Mouse (Mus musculus): ENCODE data around the gene 2200002D01Rik. TPM values are rescaled to one million over a fixed set of nuclear protein-coding genes. Genes with fewer than 3 reads are reported as not detected.

2200002D01Rik gene
- total RNA-seq, 2 experiments from 2014 or later, result 0.66 to 1.1 TPM

DNA sequence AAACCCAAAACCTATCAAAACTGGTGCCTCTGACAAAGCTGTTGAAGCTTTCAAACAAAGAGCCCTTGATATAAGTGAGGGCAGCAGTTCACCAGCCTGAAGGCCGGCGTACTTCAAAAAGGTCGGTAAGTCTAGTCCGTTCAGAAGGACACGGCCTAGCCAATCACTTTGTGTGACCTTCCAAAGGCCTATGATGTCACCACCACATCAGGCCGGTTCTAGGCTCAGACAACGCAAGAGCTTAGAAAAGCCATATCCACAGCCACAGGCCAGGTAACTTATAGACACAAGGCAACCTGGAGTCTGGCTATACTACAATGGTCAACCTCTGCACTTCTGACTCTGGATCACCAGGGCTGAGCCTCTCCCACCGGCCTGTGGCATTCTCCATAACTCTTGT lies 31.7 kb upstream of the 2200002D01Rik start:
- DNase-seq (ENCODE audit: low spot score), result no peak

DNA sequence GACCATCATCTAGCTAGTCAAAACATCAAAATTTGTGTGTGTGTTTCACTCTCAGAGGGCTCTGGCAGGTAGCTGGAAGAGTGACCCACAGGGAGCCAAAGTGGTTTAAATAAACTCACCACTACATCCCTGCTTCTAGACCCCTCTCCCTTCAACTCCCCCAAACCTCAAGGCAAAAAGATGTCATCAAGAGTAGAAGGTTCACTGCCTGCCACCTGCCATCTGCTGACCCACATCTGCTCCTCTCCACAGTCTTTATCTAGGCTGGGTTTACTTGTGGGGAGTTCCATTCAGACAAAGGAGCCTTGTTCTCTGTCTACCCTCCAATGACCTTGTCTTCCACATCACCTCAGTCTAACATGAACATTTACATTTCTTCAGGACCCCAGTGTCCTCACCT lies 31.0 kb upstream of the 2200002D01Rik start:
- DNase-seq (ENCODE audit: low spot score), result no peak

DNA sequence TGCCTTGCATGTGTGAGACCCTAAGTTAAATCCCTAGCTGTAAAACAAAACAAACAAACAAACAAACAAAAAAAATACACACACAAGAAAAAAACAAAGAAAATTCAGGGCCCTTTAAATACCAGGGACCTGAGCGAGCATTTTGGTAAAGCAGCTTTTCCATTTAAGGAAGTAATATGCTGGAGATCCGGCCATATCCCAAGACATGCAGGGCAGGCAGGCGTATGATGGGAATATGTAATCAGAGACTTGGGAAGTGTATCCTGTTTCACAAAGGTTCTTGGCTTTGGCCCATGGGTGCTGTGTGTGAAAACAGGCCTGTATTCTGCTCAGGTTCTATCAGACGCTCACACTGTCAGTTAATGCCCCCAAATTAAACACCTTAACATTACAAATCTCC lies 29.2 kb upstream of the 2200002D01Rik start:
- DNase-seq (ENCODE audit: low spot score), result no peak

DNA sequence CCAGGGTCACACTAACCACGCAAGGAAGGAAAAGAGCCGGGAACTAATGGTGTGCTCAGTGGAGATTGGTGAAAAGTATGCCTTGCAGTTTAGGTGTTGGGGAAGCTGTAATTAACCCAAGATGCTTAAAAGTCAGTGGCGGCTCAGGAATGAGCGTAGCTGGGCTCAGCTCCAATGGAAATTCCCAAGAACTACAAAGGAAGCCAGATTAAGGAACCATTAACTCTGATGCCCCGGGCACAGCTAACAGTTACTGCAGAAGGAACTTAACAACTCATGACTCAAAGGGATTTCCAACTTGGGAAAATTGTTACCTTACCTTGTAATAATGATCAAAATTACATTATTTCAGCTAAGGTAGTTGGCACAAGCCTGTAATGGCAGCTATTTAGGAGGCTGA lies 28.4 kb upstream of the 2200002D01Rik start:
- no peak for DNase-seq (ENCODE audit: low spot score)

DNA sequence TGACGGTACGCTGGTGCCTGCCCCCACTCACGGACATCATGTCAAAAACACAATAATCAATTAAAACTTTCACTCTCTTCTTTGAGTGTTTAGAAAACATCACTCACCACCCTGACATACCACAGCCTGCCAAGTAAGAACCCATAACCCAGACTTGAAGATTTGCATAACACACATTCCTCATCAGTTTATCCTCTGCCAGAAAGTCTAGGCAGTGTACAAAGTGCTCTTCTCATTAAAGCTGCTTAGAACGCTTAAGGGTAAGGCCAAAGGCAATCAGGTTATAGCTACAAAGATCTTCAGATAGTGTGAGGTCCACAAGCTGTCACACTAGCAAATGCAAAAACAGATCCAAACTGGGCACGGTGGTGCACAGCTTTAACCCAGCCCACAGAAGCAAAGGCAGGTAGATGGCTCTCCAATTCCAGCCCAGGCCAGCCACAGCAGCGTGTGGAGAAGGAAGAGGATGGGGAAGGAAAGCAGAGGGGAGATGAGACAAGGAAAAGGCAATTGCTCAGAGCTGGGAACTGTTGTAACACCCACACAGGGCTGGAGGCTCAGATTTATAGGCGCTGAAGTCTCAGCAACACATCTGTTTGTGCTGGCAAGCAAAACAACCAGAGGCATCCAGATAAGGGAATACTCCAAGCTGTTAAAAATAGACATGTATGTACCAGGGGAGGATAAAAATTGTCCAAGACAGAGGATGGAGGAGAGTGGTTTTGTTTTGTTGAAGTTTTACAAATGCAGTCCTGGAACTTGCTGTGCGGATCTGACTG lies 23.6 kb upstream of the 2200002D01Rik start:
- no peak for DNase-seq (ENCODE audit: low spot score)

DNA sequence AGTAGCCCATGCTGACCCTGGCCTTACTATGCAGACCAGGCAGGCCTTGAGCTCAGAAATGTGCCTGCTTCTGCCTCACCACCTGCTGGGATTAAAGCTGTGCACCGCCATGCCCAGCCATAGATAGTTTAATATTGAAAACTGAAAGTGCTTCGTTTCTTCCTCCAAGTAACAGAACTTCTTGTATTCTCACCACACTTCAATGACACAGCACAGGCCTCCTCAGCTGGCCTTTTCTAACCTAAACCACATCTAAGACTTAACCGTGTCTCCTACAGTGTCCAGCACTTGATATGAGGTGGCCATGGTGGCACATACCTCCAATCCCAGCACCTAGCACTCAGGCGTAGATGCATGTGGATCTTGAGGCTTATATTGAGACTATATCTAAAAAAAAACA lies 22.2 kb upstream of the 2200002D01Rik start:
- DNase-seq (ENCODE audit: low spot score), result no peak

DNA sequence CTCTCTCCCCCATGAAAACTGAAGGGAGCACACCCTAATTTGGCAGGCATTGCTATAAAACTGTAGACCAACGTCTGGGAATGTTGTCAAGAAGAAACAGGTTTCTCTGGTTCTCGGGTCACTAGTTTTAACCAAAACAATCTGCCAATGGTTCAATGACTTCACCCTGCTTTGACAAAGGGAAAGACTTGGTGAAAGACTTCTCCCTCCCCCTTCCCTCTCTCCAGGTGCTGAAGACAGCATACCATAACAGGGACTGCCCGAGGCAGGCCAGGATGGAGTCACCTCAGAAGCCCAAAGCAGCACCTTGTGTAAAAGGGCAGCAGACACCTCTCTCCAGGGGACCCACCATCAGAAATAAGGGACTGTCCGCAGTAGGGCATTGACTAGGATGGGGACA lies 18.7 kb upstream of the 2200002D01Rik start:
- DNase-seq (ENCODE audit: low spot score), result no peak

DNA sequence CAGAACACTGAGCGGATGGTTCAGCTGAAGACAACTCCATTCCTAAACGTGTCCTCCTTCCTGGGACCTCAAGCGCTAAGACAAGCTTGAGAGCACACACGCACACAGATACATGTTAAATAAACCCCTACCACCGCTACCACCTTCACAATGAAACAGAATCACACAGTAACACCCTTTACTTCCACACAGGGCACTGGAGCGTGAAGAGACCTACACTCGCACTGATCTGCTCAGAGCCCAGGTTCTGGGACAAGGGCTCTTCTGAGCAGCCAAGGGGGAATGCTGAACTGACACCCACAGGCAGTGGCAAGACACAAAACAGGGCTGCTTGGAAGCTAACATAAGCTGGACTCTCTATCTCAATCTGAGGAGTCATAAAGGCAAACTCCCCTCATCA lies 17.4 kb upstream of the 2200002D01Rik start:
- no peak for DNase-seq (ENCODE audit: low spot score)

DNA sequence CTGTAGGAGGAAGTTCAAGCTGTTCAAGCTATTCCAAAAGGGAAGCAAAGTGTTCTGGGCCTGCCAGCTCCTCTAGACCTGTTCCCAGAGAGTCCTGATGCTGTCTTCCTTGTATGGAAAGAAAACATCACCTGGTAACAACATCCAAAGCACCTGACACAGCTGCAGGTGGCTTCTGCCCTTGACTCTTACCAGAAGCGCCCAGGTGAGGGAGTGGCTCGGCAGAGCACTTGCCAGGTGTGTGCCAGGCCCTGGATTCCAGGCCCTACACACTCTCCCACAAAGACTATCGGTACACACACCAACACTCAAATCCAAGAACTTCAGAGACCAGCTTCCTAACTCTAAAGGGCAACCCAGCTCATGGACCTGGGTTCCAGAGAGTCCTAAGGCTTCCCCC lies 15.6 kb upstream of the 2200002D01Rik start:
- DNase-seq (ENCODE audit: low spot score), result no peak

DNA sequence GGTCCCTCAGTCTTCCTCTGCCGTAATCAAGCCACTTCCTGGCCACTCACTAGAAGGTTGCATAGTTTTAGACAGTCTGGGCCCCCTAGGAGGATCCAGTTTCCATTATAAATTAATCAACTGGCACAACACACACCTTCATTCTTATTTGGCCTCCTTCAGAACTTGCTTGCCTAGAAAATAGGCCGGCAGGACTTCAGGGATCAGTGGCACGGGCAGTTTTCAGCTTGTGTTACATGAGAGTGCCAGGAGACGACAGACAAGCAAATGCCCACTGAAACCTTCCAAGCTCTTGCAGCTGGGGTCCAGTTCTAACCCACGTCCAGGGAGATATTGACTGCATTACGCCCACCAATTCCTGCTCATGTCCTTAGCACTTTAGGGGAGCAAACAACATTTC lies 13.9 kb upstream of the 2200002D01Rik start:
- DNase-seq (ENCODE audit: low spot score), result peak; percentile 16

DNA sequence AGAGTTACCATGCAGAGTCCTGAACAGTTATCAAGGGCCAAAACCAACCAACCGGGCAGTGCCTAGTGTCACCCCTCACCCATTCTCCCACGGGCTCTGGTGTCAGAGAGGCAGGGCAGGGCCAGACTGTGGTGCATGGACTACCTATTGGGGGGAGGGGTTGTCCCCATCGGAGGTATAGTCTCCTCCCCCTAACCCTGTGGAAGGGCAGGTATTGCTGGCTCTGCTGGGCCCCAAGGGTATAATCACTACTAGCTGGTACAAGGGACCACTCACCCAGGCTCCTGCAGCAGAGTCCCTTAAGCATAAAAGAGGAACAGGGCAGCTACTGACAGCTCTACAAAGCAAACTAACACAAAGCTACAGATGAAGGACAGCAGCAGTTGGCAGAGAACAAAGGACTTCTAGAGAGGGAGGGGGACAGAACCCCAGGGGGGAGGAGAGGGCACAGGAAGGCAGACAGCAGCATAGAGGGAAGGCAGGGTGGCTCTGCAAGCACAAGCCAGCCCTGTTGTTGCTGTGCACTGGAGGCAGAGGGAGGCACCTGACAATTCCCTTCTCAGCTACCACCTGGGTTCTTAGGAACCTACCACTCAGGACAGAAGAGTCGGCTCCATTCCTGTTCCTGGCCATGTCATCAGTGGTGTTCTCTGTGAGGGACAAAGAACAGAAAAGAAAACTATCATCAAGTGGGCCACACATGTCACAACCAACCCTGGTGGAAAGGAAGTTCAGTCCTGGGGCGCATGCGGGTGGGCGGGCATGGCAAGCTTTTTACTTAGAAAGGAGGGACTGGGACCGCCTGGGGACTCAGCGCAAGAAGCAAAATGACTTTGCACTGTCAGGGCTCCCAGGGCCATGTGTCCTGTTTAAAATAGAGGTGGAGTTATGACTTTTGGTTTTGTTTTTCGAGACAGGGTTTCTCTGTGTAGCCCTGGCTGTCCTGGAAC lies 11.8 kb upstream of the 2200002D01Rik start:
- no peak for DNase-seq (ENCODE audit: low spot score)

DNA sequence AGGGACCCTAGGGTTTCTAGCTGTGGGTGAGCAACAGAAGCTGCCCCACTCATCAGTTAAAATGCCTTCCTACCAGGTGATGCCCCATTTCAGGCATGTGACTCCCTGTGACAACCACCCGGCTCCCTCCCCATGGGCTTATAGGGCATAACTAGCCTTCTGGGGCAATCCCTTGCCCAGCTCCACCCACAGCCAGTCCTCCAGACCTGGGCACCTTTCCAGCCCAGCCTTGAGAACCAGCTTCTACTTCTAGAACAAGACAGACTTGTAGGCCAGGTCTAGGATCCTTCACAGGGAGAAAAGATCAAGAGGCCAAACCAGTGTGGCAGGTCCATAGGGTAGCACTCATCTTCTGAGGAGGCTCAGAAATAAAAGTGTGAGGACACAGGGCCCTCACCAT lies 9.1 kb upstream of the 2200002D01Rik start:
- no peak for DNase-seq (ENCODE audit: low spot score)

DNA sequence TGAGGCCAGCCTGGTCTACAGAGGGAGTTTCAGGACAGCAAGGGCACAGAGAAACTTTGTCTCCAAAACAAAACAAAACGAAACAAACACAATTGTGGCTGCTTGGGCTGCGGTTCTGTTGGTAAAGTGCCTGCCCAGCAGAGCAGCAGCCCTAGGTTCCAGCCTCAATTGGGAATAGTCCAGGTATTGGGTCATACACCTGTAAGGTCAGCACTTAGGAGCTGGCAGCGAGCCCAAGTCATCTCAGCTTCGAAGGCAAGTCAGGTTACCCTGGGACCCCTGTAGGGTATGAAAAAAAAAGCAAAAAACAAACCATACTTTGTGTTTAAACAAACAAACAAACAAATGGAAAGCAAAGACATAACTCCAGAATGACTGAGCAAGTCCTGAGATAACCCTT lies 7.6 kb upstream of the 2200002D01Rik start:
- no peak for DNase-seq (ENCODE audit: low spot score)

DNA sequence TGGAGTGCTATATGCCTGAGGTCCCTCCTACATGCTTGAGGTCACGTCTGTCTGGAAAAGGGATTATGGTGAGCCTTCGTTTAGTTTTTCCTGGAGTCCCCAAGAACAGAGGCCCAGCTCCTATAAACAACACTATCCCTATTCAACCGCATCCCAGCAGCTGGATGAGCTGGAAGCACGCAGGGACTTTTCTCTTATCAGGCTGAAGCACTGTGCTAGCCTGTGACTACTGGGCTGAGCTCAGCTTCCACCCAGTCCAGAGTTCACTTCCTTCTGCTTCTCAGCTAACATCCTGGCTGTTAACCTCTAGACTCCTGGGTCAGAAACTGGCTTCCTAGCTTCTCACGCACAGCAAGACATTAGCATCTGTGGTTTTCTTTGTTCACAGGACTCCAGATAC lies 5.6 kb upstream of the 2200002D01Rik start:
- DNase-seq (ENCODE audit: low spot score), result no peak

DNA sequence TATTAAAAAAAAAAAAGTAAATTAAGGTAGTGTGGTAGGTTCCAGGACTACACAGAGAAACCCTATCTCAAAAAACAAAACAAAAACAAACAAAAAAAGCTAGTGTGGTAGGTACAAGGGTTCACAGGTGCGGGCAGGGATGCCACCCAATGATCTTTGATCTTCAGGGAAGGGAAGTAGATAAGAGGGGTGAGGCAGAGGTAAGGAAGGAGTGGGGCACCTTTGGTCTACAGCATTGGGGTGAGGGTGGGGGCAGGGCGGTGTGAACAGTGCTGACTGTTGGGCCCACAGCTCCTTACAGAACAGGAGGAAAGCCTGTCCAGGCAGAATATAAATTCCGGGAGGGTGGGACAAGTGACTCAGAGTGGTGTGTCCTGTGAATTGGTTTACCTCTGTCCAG lies 2.9 kb upstream of the 2200002D01Rik start:
- DNase-seq (ENCODE audit: low spot score), result no peak

DNA sequence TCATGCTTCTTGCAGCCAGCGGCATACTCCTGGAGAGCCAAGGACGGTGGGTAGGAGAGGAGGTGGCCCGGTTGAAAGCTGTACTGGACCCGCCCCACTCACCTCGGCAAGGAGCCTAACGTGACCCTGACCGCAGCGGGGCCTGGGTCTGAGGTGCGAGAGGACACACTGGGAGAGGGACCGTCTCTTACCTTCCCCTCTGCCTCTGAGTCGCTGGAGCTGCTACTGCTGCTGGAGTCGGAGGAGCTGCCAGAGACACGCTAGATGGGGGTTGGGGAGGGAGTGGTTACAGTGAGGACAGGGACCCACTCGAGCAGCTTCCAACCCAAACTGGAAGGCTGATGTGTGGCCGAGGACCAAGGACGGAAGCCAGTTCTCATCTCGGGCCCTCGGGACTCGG lies 560 bp downstream of the 2200002D01Rik start:
- DNase-seq (ENCODE audit: low spot score), result no peak

DNA sequence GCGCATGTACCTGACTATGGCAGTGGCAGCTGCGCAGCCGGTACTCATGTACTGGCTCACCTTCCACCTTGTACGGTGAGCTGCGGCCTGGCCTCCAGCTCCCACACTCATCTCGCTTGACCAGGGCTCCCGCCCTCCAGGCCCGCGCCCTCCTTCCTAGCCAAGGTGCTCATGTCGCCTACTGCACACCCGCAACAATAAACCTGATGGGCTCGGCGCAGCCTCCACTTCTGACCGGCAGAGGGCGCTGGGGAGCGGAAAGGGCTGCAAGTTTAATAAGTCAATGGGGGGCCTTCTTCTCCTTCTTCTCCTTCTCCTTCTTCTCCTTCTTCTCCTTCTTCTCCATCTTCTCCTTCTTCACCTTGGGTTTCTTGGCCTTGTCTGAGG lies 959 bp downstream of the 2200002D01Rik start:
- DNase-seq (ENCODE audit: low spot score), result peak; percentile 79

DNA sequence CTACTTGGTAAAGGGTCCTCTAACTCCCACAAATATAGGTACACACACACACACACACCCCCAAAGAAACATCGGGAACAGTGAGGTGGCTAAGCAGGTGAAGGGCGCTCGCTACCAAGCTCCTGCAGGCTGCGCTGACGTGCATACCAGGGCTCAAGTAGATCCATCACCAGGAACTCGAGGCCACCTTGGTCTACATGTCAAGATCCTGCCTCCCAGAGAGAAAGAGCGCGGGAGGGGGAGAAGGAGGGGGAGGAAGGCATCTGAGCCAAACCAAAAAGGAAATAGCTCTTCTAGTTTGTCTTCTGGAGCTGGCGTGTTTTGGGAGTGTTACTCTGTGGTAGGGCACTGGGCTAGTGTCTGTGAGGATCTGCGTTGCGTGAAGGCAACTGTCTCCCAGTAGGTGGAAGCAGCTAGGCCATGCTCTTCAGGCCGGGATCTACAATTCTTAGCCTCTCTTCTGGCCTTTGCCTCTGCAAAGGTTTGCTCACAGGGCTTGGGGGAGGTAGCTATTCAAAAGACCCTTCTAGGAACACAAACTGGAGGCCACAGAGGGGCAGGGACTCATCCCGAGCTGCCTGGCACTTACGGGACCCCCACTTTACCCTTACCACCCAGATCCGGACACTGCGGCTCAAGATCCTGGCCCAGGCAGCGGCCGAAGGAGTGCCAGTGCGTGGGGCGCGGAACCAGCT lies 1.5 kb downstream of the 2200002D01Rik start:
- DNase-seq (ENCODE audit: low spot score), result no peak

DNA sequence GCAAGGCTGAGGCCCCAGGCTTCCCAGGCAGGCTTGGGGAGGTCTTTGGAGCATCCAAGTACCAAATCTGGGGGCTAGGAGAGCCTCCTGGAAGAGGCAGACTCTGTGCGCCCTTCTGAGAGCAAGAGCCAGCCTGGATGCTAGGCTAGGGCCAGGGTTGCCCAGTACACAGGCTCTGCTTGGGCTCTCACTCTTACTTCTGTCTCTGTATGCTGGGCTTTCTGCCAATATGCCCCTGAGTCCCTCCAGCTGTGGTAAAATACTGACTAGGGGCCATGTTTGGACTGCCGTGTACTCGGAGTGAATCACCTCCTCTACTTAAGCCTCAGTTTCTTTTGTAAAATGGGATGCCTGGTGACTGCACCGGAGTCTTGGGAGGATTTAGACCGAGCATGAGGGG lies 2.3 kb downstream of the 2200002D01Rik start:
- DNase-seq (ENCODE audit: low spot score), result no peak

DNA sequence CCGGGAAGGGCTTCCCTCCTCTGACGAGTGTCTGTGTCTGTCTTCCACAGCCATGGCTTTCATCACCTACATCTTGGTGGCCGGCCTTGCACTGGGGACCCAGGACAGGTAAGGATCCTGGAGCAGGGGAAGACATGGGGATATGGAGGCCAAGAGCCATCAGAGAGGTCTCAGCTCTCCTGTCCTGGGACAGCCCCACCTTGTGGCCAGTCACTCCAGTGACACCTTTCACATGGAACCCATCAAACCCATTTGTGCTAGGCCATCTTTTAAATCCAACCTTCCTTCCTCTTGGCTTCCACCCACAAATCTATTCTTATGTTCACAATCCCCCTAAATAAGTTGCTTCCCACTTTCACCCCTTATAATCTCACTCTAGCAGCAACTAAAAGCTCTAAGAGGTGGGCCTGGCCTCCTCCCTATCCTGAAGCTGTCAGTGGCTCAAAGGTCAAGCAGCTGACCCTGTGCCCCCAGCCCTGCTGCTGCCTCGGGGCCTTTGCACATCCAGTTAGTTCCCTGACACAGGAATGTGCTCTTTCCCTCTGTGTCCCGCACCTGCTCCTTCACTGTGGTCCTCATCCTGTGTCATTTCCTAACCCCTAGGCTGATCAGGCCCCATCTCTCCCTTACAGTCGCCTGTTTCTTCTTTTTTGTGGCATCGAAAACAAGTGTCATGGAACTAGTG lies 3.4 kb downstream of the 2200002D01Rik start:
- DNase-seq (ENCODE audit: low spot score), result peak; percentile 34

Measured in gastrocnemius, adult 18-20 months (tissue).